Mouse (Mus musculus) thymus, adult 2 months (tissue): ENCODE measurements around the gene Vps29.

Source experiments
- CTCF ChIP-seq: fragments of 200-500 bp; IDR thresholded peaks from 2 replicates; pipeline ENCODE4 v1.5.1; 2012; ENCODE audit warnings: mild to moderate bottlenecking, control low read depth, low read length, moderate library complexity, borderline replicate concordance; ENCODE audit not compliant: control insufficient read depth, poor library complexity, insufficient read depth; ENCODE audit errors: extremely low read depth
- POLR2A ChIP-seq: fragments of 200-500 bp; IDR thresholded peaks from 2 replicates; pipeline ENCODE4 v1.6.1; 2012; ENCODE audit warnings: mild to moderate bottlenecking, low read length, control low read depth, moderate library complexity; ENCODE audit not compliant: control insufficient read depth, poor library complexity, insufficient read depth; ENCODE audit errors: extremely low read depth

DNA sequence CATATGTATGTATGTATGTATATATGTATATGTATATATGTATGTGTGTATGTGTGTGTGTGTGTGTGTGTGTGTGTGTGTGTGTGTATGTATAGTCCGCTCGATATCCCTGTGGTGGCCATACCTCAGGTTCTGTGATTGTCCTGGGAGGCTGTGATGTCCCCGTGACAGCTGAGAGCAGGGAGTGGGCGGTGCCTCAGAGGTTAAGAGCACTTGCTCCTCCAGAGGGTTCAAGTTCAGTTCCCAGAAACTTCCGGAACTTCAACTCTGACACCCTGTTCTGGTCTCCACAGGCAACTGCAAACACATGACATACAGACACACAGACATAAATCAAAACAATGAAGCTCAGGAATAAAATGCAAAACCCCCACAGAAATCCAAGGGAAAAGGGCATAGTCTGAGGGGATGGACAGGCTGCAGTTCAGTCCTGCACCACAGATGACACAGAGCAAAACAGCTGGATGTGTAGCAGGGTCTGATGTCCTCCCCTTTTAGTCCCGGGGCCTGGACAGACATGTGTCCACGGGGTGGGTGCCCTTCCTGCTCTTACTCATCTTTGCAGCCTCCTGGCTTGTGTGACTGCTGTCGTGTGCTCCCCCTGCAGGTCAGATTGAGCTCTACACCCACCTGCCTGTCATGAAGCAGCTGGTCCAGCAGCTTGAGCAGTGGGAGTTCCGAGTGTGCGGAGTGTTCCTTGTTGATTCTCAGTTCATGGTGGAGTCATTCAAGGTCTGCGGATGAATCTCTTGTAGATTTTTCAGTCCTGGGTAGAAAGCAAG is 25.4 kb downstream of the Vps29 start:
- TF ChIP-seq CTCF (peak; percentile 87), POLR2A (no peak)
